Mouse (Mus musculus): ENCODE data around the gene 1810013L24Rik.

1810013L24Rik gene

DNA sequence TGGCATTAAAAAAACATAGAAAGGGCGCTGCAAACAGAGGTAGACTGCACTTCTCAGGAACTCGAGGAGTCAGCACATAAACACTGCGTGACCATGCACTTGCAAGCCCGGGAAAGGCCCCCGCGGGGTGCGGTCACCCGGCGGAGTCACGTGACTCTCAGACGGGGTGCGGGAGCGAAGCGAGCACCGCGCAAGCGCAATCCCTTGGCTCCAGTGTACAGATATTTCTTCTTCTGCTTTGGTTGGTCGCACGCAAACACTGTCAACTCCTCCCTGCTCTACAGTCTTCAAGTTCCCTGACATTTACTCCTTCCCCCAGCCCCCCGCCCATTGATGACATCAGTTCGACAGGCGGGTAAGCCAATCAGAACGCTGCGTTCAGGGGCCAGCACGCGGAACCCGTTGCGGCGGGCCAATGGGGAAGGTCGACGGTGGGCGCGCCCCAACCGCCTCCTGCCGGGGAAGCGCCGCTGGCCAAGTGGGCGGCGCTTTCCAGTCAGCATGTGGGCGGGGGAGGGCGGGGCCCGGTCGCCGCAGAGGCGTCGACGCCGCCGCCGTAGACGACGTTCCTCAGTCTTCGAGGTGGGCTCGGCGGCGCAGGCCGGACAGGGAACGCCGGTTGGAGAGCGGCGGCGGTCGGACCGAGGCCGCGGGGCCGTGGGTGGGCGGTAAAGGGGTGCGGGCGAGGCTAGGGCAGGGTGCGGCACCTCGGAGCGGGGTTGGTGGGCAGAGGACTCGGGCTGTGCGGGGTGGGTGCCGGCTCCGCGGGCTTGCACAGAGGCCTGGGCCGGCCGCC is at the start of gene 1810013L24Rik:
Gene 1810013L24Rik (plus strand): TSS at position 537 of the 796 bp plus-strand sequence.
- in situ Hi-C loops (cut with MboI, MseI), result loop anchor here (5.0 to 25.0 kb wide), 2 partner anchors 92 to 1983 kb away; partner anchors contain the start of genes Gm11172 and Prm1

DNA sequence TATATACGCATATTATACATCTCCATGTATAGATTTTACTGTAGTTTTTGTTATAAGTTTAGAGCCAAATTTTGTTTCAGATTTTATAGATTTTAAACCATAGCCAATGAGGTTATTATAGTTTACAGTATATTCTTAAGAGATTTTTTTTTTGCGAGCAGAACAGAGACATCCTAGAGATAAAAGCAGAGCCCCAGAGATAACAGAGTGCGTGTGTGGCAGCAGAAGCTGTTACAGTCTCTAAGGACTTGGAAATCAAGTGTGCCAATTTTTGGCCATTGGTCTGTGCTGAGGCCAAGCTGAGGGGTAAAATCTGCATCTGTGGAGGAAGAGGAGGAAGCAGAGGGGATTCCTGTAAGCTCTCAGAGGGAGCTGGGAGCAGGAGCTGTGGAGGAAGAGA is 49.7 kb upstream of the 1810013L24Rik start:
- in situ Hi-C loops (cut with MboI, MseI), result no loop called here

DNA sequence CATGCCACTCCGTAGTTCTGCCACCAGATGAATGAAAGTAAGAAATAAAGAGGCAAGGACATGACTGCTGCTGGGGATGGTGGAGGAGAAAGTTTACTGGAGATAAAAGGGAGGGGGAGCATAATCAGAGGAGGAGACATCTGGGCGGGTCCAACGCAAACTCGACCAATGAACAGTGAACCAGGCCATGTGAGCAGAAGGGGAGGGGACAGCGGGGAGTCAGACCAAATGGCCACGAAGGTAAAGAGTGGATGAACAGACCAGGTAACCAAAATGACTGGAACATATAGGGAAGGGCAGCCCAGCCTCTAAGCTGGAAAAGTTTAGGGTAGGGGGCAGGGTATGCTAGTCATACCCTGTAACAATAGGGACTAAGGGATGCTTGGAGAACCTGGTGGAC is 48.7 kb upstream of the 1810013L24Rik start:
- in situ Hi-C loops (cut with MboI, MseI), result no loop called here

DNA sequence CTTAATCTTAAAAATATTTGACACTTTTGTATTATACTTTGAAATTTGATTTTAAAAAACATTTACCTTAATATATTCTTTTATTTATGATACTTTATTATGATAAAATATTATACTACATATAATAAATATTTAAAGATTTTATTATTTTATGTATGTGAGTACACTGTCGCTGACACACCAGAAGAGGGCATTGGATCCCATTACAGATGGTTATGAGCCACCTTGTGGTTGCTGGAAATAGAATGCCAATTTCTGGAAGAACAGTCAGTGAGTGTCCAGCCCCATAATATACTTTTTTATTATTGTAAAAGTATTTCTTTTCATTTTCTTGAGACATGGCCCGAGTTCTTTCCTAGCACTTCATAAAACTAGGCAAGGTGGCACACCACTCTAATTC is 48.2 kb upstream of the 1810013L24Rik start:
- in situ Hi-C loops (cut with MboI, MseI), result no loop called here

DNA sequence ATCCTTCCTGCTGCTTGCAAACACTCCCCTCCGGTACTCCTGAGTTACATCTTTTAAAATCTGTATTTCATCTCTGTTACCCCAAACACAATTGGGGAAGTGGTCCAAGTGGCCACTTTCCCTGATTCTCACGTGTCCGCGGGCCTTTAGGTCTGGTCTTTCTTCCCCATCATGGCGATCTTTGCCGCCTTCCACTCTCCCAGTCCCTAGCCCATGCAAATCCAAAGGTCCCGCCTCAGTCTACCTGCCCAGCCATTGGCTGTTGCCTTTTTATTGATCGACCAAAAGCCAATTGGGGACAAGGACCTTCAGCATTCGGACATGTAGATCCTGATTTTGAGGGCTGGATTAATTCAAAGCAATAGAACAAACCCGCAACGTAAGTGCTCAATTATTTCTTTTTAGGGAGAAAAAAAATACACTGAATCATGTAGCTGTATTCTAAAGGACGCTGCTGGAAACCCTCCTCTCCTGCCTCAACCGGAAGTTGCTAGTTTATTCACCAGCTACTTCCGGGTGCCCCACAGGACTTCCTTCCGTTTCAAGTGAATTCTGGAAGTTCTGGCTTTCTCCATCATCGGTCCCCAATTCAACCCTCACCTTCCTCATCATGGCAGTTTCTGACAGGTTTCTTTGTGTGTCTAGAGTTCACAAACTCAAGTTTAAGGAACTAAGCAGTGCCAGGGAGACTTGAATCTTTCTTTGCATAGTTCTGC is 46.5 kb upstream of the 1810013L24Rik start:
- in situ Hi-C loops (cut with MboI, MseI), result no loop called here

DNA sequence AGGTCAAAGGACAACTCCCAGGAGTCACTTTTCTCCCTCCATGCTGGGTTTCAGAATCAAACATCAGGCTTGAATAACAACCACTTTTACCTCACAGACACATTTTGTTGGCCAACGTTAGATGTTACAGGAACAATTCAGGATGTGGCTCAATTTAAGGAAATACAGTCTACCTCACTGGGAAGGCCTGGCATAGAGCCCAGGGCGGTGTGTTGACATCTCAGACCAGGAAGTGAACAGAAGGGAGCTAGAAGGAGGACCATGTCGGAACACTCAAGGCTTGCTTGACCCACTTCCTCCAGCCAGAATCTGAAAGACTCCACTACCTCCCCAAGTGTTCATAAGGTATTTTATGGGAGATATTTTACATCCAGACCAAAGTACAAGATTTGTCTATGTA is 45.1 kb upstream of the 1810013L24Rik start:
- in situ Hi-C loops (cut with MboI, MseI), result no loop called here

DNA sequence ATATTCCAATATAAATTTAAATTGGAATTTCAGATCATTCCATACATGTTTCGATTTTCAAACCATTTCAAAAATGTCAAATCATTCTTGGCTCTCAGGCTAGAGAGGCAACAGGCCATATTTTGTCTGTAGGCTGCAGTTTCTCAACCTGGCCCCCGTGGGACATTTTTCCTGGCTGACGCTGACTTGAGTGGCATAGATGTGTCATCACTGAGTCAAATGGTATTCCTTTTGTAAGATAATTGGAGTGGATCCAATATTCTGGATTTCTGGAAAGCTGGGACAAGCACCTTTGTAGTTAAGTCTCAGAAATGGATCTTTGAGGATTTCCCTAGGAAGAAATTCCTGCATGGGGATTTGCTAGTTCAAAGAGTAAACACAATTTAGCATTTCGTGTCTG is 39.0 kb upstream of the 1810013L24Rik start:
- in situ Hi-C loops (cut with MboI, MseI), result no loop called here

DNA sequence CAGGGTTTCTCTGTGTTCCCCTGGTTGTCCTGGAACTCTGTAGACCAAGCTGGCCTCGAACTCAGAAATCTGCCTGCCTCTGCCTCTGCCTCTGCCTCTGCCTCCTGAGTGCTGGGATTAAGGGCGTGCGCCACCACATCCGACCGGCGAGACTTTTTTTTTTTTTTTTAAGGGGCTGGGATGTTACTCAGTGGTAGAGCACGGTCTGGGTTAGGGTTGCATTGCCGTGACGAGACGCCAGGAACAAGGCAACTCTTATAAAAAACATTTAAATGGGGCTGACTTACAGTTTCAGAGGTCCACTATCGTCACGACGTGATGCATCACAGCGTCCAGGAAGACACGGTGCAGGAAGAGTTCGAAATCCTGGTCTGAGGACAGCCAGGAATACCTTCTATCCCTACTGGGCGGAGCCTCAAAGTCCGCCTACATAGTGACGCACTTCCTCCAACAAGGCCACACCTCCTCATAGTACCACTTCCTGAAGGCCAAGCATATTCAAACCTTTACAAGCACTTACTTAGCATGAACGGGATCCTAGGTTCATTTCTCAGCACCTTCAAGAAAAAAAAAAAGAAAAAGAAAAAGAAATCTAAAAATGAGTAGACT is 37.8 kb upstream of the 1810013L24Rik start, which contains the start of gene Usp7:
Gene Usp7 (minus strand): TSS at position 360 of the 609 bp plus-strand sequence.
- in situ Hi-C loops (cut with MboI, MseI), result no loop called here

DNA sequence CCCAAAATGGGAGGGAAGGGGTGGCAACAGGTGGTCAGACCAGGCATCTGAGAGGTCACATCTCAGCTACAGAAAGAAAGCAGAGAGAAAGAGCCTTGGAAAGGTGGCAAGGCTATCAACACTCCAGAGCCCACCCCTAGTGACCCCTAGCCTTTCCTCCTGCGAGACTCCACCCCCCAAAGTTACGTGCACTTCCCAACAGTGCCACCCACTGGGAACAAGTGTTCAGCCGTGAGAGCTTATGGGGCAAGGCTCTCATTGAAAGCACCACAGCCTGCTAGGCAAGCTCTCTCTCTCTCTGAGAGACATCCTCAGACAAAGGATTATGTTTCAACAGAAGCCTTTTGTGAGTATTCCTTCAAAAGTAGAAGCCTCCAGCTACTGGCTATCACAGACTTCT is 34.9 kb upstream of the 1810013L24Rik start:
- in situ Hi-C loops (cut with MboI, MseI), result no loop called here

DNA sequence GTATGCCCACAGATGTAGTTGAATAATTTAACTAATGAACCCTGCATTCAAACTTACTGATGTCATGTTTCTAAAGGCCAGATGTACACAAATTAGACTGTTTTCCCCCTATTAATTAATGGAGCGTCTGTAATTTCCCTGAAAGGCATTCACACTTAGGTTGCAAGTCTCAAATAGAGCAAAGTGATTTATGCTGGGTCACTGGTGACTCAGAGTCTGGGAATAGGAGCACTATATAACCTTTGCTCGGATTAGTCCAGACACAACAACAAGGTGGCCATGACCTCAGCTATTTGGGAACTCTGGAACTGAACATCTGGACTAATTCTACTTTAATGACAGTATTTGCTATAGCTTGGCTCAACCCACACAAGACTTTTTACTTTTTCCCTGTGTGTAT is 34.0 kb upstream of the 1810013L24Rik start:
- in situ Hi-C loops (cut with MboI, MseI), result no loop called here

DNA sequence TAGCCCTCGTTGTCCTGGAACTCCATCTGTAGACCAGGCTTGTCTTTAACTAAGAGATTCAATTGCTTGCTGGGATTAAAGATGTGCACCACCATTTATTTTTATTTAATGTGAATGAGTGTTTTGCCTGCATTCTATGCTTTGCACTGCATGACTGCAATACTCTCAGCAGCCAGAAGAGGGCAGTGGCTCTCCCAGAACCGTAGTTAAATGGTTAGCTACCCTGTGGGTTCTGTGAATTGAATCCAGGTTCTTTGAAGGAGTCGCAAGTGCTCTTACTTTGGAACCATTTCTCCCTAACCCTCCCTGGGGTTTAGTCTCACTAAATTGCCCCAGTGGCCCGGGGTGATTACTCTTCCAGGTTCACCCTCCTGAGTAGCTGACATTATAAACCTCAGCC is 23.2 kb upstream of the 1810013L24Rik start:
- in situ Hi-C loops (cut with MboI, MseI), result no loop called here

DNA sequence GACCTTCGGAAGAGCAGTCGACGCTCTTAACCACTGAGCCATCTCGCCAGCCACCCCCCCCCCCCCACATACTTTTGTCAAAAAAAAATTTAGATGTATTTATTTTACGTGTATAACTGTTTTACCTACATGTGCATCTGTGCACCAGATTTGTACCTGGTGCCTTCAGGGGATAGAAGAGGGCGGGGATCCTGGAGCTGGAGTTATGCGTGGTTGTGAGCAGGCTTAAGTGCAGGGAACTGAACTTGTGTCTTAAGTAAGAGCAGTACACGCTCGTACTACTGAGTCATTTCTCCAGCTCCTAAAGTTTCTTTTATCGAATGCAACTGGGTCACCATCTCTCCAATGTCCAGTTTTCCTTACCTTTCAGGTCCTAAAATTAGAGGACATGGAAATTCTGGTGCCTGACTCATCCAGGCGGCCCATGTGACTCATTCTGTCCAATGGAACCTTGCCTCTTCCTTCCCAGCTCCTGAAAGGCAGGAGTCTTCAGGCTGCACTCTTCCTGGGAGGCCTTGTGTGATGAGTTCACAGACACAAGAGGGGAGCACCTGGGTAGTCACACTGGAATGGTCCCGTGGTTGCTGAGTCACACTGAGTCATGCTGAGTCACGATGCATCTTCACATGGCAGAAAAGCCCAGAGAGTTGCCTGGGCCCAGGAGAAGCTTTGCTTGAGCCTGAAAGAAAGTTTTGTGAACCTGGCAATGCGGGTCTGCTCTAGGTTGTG is 19.3 kb upstream of the 1810013L24Rik start:
- in situ Hi-C loops (cut with MboI, MseI), result no loop called here

DNA sequence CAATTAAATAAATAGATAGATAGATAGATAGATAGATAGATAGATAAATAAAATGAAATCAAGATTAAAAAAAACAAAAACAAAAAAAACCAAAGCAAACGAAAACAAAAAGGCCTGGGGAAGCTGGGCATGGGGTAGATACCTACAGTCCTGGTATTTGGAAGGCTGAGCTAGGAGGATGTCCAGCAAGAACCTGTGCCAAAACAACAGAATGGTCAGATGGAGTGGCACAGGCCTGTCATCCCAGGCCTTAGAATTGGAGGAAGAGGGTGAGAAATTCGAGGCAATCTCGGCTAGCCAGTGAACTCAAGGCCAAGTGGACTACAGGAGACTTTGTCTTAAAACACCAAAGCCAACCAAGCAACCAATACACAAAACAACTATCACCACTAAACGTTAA is 12.0 kb upstream of the 1810013L24Rik start:
- in situ Hi-C loops (cut with MboI, MseI), result no loop called here

DNA sequence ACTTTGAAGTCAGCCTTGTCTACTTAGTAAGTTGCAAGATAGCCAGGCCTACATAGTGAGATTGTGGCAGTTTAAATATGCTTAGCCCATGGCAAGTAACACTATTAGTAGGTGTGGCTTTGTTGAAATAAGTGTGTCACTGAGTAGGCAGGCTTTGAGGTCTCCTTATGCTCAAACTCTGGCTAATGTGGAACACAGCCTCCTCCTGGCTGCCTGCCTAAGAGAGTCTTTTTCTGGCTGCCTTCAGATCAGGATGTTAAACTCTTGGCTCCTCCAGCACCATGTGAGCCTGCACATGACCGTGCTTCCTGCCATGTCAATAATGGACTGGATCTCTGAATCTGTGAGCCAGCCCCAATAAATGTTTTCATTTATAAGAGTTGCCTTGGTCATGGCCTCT is 8.5 kb upstream of the 1810013L24Rik start:
- in situ Hi-C loops (cut with MboI, MseI), result no loop called here

DNA sequence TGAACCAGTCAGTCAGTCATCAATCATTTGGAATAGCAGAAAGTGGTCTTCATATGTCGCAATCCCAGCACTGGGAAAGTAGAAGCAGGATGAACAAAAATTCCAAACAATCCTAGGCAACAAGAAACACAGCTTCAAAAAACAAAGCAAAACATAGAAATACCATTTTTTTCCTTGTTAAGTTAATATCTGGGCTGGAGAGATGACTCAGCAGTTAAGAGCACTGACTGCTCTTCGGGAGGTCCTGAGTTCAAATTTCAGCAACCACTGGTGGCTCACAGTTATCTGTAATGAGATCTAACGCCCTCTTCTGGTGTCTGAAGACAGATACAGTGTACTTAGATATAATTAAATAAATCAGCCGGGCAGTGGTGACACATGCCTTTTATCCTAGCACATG is 7.3 kb upstream of the 1810013L24Rik start:
- in situ Hi-C loops (cut with MboI, MseI), result no loop called here

DNA sequence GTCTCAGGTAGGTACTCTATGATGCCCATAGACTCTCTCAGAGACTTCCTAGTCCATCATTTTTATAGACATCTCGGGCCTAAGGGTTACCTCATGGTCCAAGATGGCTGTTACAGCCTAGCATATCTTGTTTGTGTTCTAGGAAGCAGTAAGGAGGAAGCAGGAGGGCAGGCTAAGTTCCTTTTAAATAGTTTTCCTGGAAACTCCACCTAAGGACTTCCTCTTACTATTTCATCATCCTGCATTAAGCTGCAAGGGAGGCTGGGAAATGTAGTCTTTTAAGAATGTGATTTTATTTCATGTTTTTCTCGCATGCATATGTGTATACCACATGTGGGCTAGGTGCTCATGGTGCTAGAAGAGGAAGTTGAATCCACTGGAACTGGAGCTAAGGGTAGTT is 6.2 kb upstream of the 1810013L24Rik start:
- in situ Hi-C loops (cut with MboI, MseI), result no loop called here

DNA sequence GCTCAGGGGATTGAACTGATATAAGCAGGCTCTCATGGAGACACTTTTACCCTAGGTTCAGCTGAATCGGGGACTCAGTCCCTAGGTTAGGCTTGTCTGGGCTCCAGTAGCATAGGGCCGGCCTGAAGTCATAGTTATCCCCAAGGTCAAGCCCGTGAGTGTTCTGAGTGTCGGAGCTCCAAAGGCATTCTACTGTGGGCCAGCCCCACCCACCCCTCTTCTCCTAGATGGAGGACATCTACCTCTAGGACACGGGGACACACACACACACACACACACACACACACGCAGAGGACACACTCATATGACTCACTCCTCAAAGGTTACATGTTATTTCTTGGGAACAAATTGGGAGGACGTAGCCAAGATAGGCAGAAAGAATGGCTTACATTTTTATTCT is 2.5 kb upstream of the 1810013L24Rik start:
- in situ Hi-C loops (cut with MboI, MseI), result loop anchor here (25.0 kb wide), 1 partner anchor 1985 kb away; the partner anchor contains the start of genes Gm11172 and Prm1

DNA sequence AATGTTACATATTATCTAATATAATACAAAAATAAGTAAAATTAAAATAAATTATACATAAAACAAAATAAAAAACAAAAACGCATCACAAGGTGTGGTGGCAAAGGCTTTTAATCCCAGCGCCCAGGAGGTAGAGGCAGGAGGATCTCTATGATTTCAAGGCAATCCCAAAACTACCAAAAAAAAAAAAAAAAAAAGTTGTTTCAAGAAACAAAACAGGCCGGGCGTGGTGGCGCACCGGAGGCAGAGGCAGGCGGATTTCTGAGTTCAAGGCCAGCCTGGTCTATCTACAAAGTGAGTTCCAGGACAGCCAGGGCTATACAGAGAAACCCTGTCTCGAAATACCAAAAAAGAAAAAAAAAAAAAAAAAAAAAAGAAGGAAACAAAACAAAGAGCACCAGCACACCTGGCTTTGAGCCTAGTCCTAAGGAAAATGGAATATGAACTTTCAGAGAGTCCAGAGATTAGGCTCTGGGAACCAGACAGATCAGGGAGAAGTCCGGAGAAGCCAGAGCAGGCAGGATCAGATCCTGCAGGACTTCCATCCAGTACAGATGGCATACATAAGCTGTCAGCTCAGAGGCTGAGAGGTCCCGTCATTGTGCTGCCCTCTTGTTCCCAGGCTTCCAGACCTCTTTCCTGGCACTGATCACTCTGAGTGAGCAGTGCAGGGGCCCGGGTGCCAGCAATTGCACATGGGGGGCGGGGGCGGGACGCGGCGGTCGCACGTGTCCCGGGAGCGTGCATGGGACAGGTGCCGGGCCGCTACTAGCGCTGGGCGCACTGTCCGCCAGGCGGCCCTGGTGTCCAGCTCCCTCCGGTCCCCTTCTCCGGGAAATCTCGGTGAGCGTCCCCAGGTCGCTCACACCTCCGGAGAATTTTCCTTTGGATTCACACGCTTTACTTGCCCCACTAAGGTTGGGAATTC is 1.0 kb upstream of the 1810013L24Rik start:
- in situ Hi-C loops (cut with MboI, MseI), result loop anchor here (25.0 kb wide), 1 partner anchor 1983 kb away; the partner anchor contains the start of genes Gm11172 and Prm1

DNA sequence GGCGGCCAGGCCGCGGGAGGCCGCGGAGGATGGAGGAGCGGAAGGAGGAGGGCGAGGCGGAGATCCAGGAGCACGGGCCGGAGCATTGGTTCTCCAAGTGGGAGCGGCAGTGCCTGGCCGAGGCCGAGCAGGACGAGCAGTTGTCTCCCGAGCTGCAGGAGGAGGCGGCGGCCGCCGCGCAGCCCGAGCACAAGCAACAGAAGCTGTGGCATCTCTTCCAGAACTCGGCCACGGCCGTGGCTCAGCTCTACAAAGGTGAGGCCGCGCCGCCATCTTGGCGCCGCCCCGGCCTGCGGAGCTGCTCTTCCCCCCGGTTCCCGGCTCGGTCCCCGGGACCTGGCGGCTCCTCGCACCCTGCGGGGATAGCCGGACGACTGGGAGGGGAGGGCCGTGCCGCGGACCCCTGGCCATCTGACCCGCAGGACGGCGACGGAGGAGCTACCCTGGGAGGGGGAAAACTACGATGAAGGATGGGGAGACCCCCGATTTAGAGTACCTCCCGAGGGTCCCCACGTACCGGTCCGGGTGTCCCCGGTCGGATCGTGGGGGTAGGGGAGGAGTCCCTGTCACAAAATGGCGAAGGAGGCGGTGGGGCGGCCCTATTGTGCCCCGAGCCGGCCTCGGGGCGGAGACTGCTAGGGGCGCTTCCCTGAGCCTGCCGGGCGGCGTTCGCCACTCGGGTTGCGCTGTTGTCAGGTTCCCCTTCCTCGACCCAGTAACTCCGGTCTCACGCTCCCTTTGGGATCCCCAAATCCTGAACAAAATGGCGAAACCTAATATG is 721 bp downstream of the 1810013L24Rik start:
- in situ Hi-C loops (cut with MboI, MseI), result loop anchor here (5.0 to 25.0 kb wide), 2 partner anchors 93 to 1982 kb away; partner anchors contain the start of genes Gm11172 and Prm1
